Mouse (Mus musculus): ENCODE data around the gene H2-K1.

GRCm38 (mm10) chr17:33953961-33954565, 46.1 kb downstream of the H2-K1 start:
- TF ChIP-seq CTCF (IDR thresholded peaks at IDR 0.05; ENCODE audit: insufficient read depth, low read length), result no peak
- TF ChIP-seq POLR2A (IDR thresholded peaks at IDR 0.05; ENCODE audit: borderline replicate concordance, extremely low read depth, low read depth, low read length), result no peak

Measured in lung, adult 2 months (tissue).